Mouse (Mus musculus): ENCODE measurements at regions not wholly inside any gene's neighbourhood (a gene's known extent, or its start where the extent isn't known, plus 50 kb on each side); places are given as distances from the start of the nearest gene placed in this dataset.
A peak's percentile ranks its signal among the peaks of the same experiment; 100 is the strongest.

DNA sequence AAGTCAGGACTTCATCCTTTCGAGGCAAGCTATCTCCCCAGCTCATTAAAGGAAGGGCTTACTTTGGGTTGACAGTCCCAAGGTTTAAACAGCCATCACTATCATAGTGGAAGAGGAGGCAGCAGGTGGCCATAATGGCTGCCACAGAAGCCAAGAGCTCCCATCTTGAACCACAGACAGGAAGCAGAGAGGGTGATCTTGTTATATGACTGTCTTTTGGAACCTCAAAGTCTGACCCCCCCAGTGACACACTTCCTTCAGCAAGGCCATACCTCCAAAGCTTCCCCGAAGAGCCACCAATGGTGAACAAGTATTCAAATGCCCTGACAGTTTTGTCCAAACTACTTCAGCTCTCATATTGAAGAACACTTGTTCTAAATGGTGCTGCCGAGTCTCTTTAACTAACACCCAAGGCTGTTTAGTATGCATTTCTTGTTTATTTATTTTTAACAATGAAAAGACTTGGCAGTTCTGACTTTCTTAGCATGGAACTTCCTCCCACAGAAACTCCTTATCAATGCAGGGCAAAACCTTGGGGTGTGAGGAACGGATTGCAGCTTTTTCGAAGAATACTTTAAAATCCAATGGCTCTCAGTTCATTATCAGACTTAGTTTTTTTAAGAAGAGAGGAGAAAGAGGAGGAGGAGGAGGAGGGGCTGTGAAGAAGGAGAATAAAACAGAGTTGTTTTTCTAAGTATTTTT, 79.8 kb upstream of the Tnik start:
- DNase-seq: no peak

DNA sequence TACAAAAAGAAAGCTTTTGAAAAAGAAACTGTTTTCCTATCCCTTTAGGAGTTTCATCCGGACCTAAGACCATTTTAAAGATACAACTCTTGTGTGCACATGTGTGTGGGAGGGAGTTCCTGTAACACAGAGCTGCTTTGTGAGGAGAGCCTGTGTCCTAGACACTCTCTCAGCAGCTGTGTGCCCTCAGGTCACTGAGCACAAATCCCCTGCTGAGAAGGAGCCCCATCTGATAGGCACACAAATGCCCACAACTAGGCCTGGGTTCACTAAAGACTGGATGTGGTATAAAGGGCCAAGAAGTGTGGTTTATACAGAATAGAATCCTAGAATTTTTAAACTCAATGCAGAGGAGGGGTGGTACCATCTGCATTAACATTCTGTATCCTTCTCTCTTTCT, 77.5 kb upstream of the Tnik start:
- DNase-seq: no peak

DNA sequence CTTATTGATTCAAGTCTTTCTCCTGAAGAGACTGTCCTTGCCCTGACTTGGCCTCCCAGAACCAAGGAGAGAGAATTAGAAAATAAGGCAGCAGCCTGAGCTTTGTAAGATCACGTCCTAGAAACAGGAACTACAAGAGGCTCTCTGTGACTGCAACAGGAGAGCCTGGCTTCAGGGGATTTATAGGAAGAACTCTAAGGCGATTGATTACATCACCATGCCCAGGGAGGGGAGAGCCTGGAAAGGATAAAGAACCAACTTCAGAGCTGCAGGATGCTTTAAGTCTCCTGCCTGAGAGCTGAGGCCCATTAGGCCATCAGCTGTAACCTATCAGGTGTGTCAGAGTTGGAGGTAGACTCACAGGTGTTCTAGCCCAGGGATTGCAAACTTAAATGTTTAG, 77.1 kb upstream of the Tnik start:
- no peak for DNase-seq

DNA sequence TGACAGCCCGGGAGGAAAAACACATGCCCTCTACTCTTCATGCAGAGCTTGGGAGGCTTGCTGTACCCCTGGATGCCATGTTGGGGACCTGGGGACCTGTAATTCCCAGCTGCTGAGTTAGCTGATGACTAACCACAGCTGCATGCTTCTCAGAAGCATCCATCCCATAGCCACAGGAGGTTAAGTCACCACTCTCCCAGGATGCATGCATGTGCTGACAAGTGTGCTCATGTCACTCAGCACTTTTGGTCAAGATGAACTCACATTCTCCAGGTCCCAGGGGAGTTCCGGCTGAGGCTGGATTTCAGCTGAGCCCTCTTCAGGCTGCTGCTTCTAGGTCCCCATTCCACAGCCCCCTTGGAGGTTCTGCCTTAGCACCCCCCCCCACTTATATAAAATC, 73.6 kb upstream of the Tnik start:
- no peak for DNase-seq

DNA sequence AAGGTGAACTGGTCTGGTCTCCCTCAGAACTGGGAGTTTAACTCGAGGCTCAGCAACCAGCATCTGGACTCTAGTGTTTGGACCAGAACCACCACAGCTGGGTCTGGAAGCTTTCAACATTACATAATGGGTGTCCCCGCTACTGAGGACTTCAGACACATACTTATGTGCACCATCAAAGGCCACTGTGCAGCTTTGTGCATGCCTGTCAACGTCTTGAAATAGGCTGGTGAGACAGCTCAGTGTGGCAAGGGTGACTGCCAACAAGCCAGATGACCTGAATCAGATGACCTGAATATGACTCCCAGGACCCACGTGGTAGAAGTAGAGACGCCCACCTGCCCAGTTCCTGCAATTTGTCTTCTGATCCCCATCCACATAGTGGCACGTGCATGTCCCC, 72.8 kb upstream of the Tnik start:
- peak; percentile 39 for DNase-seq

DNA sequence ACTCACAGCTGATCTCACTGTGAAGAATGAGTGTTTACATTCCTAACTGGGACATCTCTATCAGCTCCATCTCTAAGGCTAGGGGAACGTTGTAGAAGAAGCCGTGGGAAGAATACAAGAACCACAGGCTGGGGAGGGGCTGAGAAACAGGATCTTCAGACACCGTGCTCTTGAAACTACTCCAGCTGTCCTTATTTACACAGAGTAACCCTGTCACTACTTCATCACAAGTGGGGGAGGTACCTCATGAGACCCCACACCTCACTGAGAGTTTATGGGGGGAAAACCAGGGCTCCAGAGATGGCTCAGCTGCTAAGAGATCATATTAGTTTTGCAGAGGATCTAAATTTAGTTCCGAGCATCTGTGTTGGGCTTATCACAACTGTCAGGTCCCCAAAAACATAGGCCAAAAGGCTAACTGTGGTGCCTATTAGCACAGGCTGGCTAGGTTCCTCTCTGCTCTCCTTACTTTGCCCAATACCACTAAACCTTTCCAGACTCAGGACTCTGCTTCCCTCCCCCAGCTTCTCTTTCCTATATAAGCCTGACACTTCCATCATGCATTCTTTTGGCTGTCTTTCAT, 68.5 kb upstream of the Tnik start:
- no peak for DNase-seq

DNA sequence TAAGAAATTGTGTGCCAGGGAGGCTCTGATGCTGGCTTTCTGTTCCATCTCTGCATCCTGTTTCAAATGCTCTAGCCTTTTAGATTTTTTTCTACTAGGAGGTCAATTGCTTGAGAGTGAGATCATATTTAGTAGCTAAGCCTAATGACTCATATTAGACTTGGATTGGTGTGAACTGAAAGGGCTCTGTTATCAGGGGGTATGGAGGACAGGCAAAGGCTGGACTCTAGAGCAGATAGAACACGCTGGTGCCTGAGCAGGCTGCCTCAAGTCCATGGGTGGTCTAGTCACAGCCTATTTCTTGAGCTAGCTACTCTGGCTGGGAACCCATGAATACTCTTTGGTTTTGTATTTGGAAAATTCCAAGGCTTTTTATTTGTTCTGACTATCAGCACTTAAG, 66.2 kb upstream of the Tnik start:
- DNase-seq: no peak

DNA sequence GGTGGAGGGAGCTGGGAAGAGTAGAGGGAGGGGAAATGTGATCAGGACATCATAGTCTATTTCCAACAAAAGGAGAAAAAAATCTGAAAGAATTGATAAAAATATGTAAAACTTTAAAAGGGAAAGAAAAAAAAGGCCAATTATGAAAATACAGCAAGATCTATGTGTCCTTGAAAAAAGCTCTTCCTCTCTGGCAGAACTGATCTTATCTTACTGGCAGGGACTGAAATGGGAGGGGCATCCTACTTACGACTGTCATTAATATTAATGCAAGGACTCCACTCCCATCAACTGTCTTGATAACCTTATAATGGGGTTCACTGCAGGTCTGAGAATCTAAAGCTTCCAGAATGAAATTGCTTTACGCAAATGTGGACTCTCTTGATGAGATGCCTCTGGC, 53.7 kb upstream of the Tnik start:
- no peak for DNase-seq

DNA sequence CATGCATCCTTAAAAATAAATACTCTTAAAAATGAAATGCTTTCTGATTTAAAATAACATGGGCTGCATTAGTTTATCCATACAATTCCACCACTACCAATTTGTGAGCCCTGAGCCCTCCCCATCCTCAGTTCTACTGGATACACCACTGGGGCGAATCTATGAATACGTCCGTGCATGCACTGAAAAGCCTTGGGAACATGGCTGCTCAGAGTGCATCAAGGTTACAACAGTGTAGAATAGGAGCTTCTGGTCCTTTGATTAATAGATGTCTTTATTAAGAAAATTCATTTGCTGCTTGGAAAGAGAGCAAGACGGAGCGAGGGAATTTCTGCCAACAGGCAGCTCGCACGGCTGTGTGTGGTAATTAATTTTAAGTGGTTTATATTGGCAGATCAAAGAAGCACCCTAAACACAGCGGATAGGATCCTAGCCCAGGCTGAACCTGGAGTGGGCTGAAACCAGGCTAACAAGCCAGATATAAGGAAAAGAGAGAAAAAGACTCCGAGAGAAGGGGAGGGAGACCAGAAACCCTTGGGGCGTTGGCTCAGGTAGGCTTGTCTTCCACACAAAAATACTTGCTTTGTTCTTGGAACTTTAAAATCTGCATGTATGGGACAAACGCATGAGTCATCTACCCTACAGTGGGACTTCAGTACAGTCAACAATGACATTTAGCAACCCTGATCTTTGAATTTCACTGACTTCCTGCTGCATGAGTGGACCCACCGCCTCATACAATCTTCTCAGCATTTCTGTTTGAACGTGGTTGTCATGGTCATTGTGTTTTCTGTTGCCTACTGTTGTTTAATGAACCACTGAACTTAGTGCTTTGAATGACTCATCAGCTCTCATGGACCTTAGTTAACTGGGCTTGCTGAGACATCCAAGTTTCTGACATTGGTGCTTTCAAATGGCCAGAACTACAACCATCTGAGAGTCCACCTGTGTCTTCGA, 51.9 kb upstream of the Tnik start:
- no peak for DNase-seq

Data from cerebellum, postnatal 10 days (tissue).